Mouse (Mus musculus) bone marrow, adult 2 months (tissue): ENCODE data around the gene Slc9a4. TPM values are rescaled to one million over a fixed set of nuclear protein-coding genes. Genes with fewer than 3 reads are reported as not detected.
A peak's percentile ranks its signal among the peaks of the same experiment; 100 is the strongest.

Experiments used
- H3K27ac ChIP-seq: fragments of 200-500 bp; 2 replicates; pipeline ENCODE4 v1.5.1; 2012; ENCODE audit warnings: low read depth, mild to moderate bottlenecking, control low read depth, inconsistent platforms, low read length; ENCODE audit not compliant: control insufficient read depth, poor library complexity, insufficient read depth
- H3K4me1 ChIP-seq: fragments of 200-500 bp; 2 replicates; pipeline ENCODE4 v1.6.1; 2011; ENCODE audit warnings: low read length; ENCODE audit not compliant: control insufficient read depth, insufficient read depth
- H3K4me3 ChIP-seq: fragments of 200-500 bp; replicated peaks from 2 replicates; pipeline ENCODE3; 2011; ENCODE audit warnings: mild to moderate bottlenecking, low read depth, low read length, control low read depth; ENCODE audit not compliant: control insufficient read depth
- CTCF ChIP-seq: fragments of 200-500 bp; IDR thresholded peaks from 2 replicates; pipeline ENCODE4 v1.5.1; 2011; ENCODE audit warnings: low read length, control low read depth; ENCODE audit not compliant: control insufficient read depth, insufficient read depth
- POLR2A ChIP-seq: fragments of 200-500 bp; IDR thresholded peaks from 2 replicates; pipeline ENCODE4 v1.6.1; 2011; ENCODE audit warnings: low read depth, mild to moderate bottlenecking, control low read depth, low read length, borderline replicate concordance; ENCODE audit not compliant: control insufficient read depth
- WGBS: fragments of 180-500 bp; shearing (Covaris S2); methylation state at CpG from one replicate; pipeline ENCODE4 v1.1.7; 2018; 5-methylcytosine and 5-hydroxymethylcytosine counted together
- polyA plus RNA-seq: library from polyadenylated mRNA; stranded (reverse); fragments of >200 nt; gene quantifications from 2 replicates; pipeline ENCODE4 v1.2.4, GENCODE M21; 2011; ENCODE audit warnings: low replicate concordance; ENCODE audit not compliant: missing spikeins, insufficient read depth, insufficient read length

Gene Slc9a4
- polyA plus RNA-seq: not detected in 2 replicates

DNA sequence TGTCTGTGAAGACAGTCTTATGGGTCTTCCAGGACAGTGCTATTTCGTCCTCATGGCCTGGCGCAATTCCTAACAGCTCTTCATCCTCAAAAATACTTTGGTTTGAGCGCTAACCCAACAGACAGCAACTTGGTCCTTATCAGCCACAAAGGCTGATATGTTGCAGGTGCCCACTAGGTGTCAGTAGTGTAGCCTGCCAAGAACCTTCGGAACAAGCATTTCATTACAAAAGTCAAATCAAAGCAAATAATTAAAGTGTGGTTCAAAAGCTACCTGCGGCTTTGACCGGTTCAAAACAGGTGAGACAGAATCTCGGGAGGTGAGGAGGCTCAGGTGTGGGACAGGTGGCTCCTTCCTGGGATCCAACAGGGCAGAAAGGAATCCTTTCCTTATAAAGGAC, at the start of gene Slc9a4:
Gene Slc9a4 (plus strand): TSS at position 298 of the 400 bp plus-strand sequence.
- no peak within 1 kb of the TSS for H3K27ac ChIP-seq
- no peaks in the 10 kb centered on the region for H3K4me1 ChIP-seq
- no peak within 1 kb of the TSS for H3K4me3 ChIP-seq
- WGBS: 7% methylated on average over 7 of the region's 7 CpGs
- TF ChIP-seq POLR2A (no peak), CTCF (peak; percentile 55)

DNA sequence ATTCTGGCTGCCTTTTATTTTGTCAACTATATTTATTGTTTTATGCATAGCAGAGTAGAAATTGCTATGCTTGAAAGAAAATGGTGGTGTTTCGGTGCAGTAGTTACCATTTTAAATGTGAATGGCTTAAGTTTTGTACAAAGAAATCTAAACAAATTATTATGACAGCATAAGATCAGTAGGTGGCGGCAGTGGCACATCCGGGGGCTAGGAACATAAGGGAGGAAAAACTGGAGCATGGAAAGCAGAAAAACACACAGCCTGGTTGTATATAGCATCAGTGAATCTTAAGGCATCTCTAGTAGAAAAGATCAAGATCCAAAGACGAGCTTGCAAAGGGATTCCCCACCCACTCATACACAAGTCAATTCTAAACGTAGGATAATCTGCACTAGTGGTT, 42.3 kb upstream of the Slc9a4 start:
- TF ChIP-seq CTCF (no peak), POLR2A (no peak)
- Histone ChIP-seq H3K4me3 (no peak overlapping the region), H3K27ac (no peak overlapping the region), H3K4me1 (peaks cover 1% of the 10 kb centered on the region; the same call in 1 of the 2 replicates)
- WGBS: 79% methylated on average over 5 of the region's 5 CpGs

DNA sequence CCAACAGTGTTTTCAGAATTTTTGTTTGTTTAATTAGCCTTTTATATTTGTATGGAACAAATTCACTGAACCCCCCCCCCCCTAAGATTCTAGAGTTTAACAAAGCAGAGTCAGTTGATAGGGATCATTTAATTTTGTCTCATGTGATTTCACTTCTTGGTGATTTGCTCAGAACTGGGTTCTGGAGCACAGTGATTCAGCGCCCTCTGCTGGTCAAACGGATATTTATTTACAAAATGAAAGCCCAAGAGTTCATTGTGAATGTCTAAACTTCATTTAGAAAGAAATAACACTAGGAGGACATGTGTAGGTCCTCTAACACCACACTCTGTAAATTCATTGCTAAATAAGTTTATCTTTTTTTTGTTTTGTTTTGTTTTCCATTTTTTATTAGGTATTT, 35.2 kb upstream of the Slc9a4 start:
- TF ChIP-seq POLR2A: no peak
- peak; percentile 40; the same call in 1 of the 2 replicates for TF ChIP-seq CTCF
- WGBS: 0% methylated on average over 2 of the region's 2 CpGs

DNA sequence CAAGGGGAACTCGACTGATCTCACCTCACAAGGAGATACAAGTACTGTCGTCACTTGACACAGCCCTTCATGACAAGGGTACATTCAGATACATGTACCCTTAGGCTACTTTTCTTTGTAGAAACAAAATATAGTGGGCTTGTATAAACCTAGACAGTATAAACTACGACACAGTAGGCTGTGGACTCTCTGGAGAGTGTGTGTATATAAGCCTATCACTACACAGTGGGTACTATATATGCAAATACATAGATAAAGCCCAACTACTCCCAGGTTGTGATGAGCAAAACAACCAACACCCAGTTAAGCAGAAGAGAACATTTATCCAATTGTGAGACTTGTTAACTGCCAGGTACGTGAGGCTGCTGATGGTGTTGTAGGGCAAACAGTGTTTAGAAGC, 33.2 kb upstream of the Slc9a4 start:
- no peak for TF ChIP-seq POLR2A
- no peak for TF ChIP-seq CTCF
- H3K4me1 ChIP-seq: no peaks in the 10 kb centered on the region; the same call in 1 of the 2 replicates
- H3K27ac ChIP-seq: no peak overlapping the region
- WGBS: 75% methylated on average over 4 of the region's 4 CpGs
- no peak overlapping the region for H3K4me3 ChIP-seq

More for the DNA sequence above, 35.2 kb upstream of the Slc9a4 start:
- Histone ChIP-seq H3K27ac (no peak overlapping the region), H3K4me3 (no peak overlapping the region), H3K4me1 (no peaks in the 10 kb centered on the region; the same call in 1 of the 2 replicates)

DNA sequence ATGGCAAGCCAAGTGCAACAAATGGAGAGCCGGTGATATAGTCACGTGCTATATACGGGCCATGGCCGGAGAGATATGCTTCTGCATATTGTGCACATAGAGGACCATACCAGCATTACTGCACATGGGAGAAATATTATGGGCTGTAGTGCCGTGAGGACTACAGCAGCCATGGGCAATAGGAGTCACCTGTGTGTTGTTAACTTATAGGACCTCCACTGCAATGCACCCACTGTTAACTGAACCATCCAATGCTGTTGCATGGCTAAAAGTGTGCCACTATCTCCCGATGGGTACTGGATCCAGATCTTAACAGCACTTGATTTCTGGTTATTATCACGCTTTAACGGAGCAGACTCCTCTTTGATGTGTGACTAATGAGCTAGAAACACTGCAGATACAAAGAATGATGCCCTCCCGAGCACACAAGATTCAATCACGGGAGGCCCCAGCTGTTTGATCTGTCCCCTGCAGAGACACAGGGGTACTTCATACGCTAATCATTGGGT, 32.8 kb upstream of the Slc9a4 start:
- no peak overlapping the region for H3K4me3 ChIP-seq
- no peak for TF ChIP-seq POLR2A
- TF ChIP-seq CTCF: no peak
- 87% methylated on average over 11 of the region's 11 CpGs for WGBS
- no peaks in the 10 kb centered on the region; the same call in 1 of the 2 replicates for H3K4me1 ChIP-seq
- H3K27ac ChIP-seq: no peak overlapping the region

DNA sequence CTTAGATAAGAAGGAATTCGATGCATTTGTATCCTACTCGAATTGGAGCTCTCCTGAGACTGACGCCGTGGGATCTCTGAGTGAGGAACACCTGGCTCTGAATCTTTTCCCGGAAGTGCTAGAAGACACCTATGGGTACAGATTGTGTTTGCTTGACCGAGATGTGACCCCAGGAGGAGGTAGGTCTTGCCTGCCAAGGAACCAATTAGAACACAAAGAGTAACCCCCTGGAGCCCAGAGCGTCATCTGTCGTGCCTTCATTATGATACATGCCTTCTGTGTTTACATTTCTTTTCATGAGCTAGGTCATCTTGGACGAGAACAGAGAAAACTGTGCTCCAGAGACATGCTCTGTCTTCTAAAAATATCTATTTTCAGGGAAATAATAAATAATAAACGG, 32.1 kb upstream of the Slc9a4 start:
- no peak overlapping the region for H3K4me3 ChIP-seq
- 83% methylated on average over 10 of the region's 10 CpGs for WGBS
- TF ChIP-seq POLR2A: no peak
- no peaks in the 10 kb centered on the region; the same call in 1 of the 2 replicates for H3K4me1 ChIP-seq
- H3K27ac ChIP-seq: no peak overlapping the region

DNA sequence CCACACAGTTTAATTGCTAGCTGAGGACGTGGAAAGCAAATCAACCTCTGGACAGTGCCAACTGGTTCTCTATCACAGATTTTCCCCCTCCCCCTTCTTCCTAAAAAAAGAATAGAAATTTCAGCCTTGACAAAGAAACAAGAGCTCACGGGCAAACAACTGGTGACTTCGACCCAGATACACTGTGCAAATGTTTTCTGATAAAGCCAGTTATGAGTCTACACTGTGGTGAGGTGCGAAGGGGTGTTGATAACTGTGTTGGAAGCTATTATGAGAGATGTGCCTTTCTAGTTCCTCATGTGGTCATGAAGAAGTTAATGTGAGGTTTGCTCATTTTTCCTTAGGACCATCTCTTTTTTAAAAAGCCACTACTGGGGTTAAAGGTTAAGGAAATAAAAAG, 10.5 kb upstream of the Slc9a4 start:
- Histone ChIP-seq H3K4me1 (no peaks in the 10 kb centered on the region; the same call in 1 of the 2 replicates), H3K4me3 (no peak overlapping the region), H3K27ac (no peak overlapping the region)
- TF ChIP-seq POLR2A: no peak
- no peak for TF ChIP-seq CTCF
- 71% methylated on average over 4 of the region's 4 CpGs for WGBS

DNA sequence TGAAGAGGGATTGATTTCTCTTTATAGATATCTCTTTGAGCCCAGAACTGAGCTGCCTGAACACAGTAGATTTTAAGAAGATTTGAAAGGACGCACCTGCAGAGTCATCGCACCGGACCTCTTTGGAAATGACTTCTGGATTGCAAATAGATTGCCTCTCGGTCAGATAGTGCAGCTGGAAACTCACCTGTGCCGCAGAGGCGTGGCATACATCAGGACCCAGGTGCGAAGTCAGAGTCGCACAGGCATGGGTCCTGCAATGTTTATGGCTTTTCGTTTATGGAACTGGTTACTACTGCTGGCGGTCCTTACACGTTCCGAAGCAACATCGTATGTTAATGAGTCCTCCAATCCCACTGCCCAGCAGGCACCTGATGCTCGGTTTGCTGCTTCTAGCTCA, 388 bp downstream of the Slc9a4 start:
- Histone ChIP-seq H3K4me1 (no peaks in the 10 kb centered on the region), H3K4me3 (no peak overlapping the region), H3K27ac (no peak overlapping the region)
- TF ChIP-seq POLR2A (no peak), CTCF (no peak)
- 70% methylated on average over 14 of the region's 14 CpGs for WGBS

DNA sequence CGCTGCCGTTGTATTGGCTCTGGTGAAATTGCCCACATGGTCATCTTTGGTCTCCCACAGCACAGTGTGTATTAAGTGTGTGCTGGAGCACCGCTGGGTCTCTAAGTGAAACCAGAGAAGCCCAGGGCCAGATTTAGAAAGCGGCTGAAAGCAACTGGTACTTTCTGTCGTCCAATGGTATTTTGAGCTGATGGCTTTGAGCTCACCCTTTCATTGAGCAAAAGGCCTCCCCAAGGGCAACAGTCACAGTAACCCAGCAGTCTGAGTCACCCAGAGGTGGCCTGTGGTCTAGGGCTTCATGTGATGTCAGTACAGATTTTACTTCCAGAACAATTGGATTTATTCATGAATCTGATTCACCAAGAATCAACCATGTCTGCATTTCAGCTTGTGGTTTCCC, 6.9 kb downstream of the Slc9a4 start:
- no peaks in the 10 kb centered on the region for H3K4me1 ChIP-seq
- H3K4me3 ChIP-seq: no peak overlapping the region
- 84% methylated on average over 5 of the region's 5 CpGs for WGBS
- no peak for TF ChIP-seq POLR2A
- TF ChIP-seq CTCF: no peak
- H3K27ac ChIP-seq: no peak overlapping the region
